Mouse (Mus musculus): ENCODE measurements at regions not wholly inside any gene's neighbourhood (a gene's known extent, or its start where the extent isn't known, plus 50 kb on each side); places are given as distances from the start of the nearest gene placed in this dataset.

DNA sequence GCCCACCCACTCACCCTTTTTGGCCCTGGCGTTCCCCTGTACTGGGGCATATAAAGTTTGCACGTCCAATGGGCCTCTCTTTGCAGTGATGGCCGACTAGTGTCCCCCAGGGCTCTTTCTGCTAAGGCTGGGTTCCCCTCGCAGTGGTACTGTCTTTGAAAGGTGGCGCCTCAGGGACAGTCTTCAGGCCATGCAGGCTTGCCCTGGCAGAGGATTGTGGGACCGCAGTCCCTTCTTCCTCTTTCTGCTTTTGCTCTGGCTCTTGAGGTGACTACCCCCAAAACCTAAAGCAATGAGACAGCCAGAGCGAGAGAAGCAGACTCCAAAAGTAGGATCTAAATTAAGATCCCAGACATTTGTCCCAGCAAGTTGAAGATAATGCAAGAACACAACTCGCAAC, 93.5 kb upstream of the Tbl1xr1 start:
- no peak overlapping the region for H3K27ac ChIP-seq (ENCODE audit: low read depth, low read length)
- no peaks in the 10 kb centered on the region for H3K27me3 ChIP-seq (replicated peaks; ENCODE audit: control insufficient read depth, insufficient read depth, low read length)
- H3K36me3 ChIP-seq (ENCODE audit: control insufficient read depth, insufficient read depth, low read length) = no peaks in the 10 kb centered on the region
- 90% methylated on average over 8 of the region's 8 CpGs for WGBS
- H3K4me2 ChIP-seq (ENCODE audit: low read length) = no peak overlapping the region
- no peak for ATAC-seq
- H3K4me3 ChIP-seq (ENCODE audit: low read length) = no peak overlapping the region
- no peaks in the 10 kb centered on the region for H3K4me1 ChIP-seq (ENCODE audit: control insufficient read depth, insufficient read depth, low read depth, low read length)
- H3K9ac ChIP-seq (ENCODE audit: low read depth, low read length) = no peak overlapping the region; the same call in 1 of the 2 replicates
- no peaks in the 10 kb centered on the region for H3K9me3 ChIP-seq (ENCODE audit: control insufficient read depth, low read length)

DNA sequence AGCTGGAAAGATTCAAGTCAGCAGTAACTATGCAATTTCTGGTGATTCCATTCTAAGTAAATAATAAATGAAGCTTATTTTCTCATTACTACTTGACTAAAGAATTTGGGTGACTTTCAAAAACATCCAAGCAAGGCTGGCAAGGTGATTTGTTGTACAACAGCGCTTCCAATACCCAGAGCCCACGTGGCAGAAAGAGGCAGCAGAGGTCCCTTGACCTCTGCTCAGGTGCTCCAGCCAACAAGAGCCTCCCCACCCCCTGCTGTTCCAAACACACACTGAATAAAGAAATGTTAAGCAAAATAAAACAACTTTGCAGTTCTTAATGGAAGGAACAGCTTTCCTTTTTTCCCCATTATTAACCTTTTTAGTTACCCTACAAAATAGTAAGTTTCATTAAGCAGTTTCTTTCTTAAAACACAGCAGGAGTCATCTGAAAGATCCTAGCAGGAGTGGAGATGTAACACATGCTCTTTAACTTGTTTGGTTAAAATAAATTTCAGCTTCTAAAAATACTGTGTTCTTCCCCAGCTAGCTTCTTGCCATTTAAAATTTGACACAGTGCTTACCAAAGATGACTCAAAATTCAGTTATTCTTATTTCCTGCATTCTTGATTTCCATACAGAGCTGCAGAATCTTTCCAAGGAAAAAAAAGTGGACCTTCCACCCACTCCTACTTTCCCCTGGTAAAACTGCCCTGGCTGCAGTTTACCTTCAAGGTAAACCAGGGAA, 92.3 kb upstream of the Tbl1xr1 start:
- Histone ChIP-seq H3K27me3 (replicated peaks; ENCODE audit: control insufficient read depth, insufficient read depth, low read length) (no peaks in the 10 kb centered on the region), H3K27ac (ENCODE audit: low read depth, low read length) (no peak overlapping the region), H3K9ac (ENCODE audit: low read depth, low read length) (no peak overlapping the region), H3K4me3 (ENCODE audit: low read length) (no peak overlapping the region), H3K36me3 (ENCODE audit: control insufficient read depth, insufficient read depth, low read length) (no peaks in the 10 kb centered on the region), H3K4me1 (ENCODE audit: control insufficient read depth, insufficient read depth, low read depth, low read length) (no peaks in the 10 kb centered on the region), H3K9me3 (ENCODE audit: control insufficient read depth, low read length) (no peaks in the 10 kb centered on the region), H3K4me2 (ENCODE audit: low read length) (no peak overlapping the region)
- ATAC-seq = no peak
- 30% methylated on average over 2 of the region's 2 CpGs for WGBS

DNA sequence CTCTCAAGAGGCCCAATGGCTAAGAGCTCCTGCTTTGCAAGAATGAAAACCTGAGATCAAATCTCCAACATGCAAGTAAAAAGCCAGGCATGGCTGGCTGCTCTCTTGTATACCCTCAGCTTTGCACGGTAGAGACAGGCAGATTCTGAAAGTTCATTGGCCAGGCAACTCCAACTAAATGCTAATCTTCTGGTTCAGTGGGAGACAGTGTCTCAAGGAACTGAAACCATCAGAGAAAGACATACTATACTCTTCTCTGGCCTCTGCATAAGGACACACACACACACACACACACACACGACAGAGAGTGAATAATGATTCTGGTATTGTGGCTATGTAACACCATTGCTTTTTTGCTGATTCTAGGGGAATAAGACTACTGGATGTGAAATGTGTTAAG, 91.6 kb upstream of the Tbl1xr1 start:
- Histone ChIP-seq H3K9ac (ENCODE audit: low read depth, low read length) (no peak overlapping the region), H3K27ac (ENCODE audit: low read depth, low read length) (no peak overlapping the region), H3K9me3 (ENCODE audit: control insufficient read depth, low read length) (no peaks in the 10 kb centered on the region), H3K4me3 (ENCODE audit: low read length) (no peak overlapping the region), H3K27me3 (replicated peaks; ENCODE audit: control insufficient read depth, insufficient read depth, low read length) (no peaks in the 10 kb centered on the region), H3K36me3 (ENCODE audit: control insufficient read depth, insufficient read depth, low read length) (no peaks in the 10 kb centered on the region), H3K4me1 (ENCODE audit: control insufficient read depth, insufficient read depth, low read depth, low read length) (no peaks in the 10 kb centered on the region), H3K4me2 (ENCODE audit: low read length) (no peak overlapping the region)
- WGBS = 67% methylated on average over 2 of the region's 2 CpGs
- ATAC-seq = no peak

DNA sequence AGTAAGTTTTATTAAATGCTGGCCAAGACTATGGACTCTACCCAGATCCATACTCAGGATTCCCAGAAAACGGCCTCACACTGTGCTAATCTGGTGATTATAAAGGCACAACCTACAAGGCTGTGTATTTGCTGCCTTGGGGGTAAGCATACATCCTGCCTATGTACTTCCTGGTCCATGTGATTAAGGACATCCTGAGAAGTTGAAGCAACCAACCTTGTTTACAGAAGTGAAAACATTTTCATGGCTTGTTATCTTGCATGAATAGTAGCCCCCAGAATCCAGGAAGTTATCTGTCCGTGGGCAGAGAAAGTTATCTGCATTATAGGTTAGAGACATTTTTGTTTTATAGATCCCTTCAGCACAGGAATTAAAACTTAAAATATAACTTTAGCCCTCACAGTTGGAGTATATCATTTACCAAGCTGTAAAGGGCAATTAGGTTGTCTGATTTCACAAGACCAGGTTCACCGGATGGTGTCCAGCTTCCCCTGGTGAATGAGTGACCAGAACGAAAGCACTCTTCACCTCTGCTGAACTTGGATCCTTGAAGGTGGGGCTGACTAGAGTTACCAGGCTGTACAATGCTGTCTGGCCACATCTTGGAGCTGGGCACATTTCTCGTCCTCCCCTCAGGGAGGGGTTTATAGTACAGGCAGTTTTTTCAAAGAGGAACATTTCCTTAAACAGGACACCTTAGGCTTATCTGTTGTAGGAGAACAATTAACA, 90.1 kb upstream of the Tbl1xr1 start:
- WGBS = 89% methylated on average over 5 of the region's 5 CpGs
- no peaks in the 10 kb centered on the region for H3K4me1 ChIP-seq (ENCODE audit: control insufficient read depth, insufficient read depth, low read depth, low read length)
- no peak overlapping the region for H3K4me2 ChIP-seq (ENCODE audit: low read length)
- no peak overlapping the region for H3K27ac ChIP-seq (ENCODE audit: low read depth, low read length)
- H3K9me3 ChIP-seq (ENCODE audit: control insufficient read depth, low read length) = no peaks in the 10 kb centered on the region
- H3K27me3 ChIP-seq (replicated peaks; ENCODE audit: control insufficient read depth, insufficient read depth, low read length) = no peaks in the 10 kb centered on the region
- H3K9ac ChIP-seq (ENCODE audit: low read depth, low read length) = no peak overlapping the region
- no peaks in the 10 kb centered on the region for H3K36me3 ChIP-seq (ENCODE audit: control insufficient read depth, insufficient read depth, low read length)
- no peak for ATAC-seq
- H3K4me3 ChIP-seq (ENCODE audit: low read length) = no peak overlapping the region

DNA sequence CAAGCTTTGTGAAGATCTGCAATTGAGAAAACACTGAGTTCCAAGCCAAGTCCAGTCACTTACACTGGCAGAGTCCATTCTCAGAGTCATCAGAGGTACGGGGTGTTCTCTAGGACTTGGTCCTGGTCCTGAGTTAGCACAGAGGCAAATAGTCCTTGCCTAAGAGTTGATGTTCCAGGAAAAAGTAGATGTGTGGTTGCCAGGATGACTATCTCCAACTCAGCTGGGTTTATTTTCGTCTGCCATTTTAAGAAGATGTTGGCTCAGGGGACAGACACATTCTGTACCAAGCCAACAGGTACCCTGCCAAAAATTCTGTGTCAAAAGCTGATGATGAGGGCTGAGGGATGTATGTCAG, 89.6 kb upstream of the Tbl1xr1 start:
- H3K4me3 ChIP-seq (ENCODE audit: low read length) = no peak overlapping the region
- no peak overlapping the region for H3K27ac ChIP-seq (ENCODE audit: low read depth, low read length)
- 92% methylated on average over 2 of the region's 2 CpGs for WGBS

DNA sequence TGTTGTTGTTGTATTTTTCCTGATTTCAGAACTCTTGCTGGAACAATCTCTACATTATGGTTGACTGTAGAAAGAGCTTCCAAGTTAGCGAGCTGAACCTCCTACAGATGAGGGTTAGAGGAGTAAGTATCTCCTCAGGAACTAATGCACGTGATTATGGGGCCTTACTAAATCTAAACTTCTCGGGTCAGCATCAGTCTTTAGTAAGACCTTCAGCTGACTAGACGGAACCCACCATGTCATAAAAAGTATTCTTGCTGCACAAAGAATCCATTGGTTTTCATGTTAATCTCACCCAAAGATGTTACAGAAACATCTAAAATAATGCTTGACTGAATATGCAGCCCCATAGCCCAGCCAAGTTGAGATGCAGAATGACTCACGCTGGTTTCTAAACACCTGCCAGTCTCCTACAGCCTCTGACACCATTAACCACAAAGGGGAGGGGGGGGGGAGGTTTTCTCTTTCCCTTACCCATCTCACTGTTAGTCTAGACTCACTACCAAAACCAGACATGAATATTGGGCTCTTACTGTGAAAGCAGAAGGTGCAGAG, 88.9 kb upstream of the Tbl1xr1 start:
- H3K9ac ChIP-seq (ENCODE audit: low read depth, low read length) = no peak overlapping the region
- no peaks in the 10 kb centered on the region for H3K9me3 ChIP-seq (ENCODE audit: control insufficient read depth, low read length)
- no peak overlapping the region for H3K4me3 ChIP-seq (ENCODE audit: low read length)
- WGBS = 88% methylated on average over 5 of the region's 5 CpGs
- H3K4me1 ChIP-seq (ENCODE audit: control insufficient read depth, insufficient read depth, low read depth, low read length) = no peaks in the 10 kb centered on the region
- no peaks in the 10 kb centered on the region for H3K27me3 ChIP-seq (replicated peaks; ENCODE audit: control insufficient read depth, insufficient read depth, low read length)
- ATAC-seq = no peak
- no peak overlapping the region for H3K27ac ChIP-seq (ENCODE audit: low read depth, low read length)
- H3K36me3 ChIP-seq (ENCODE audit: control insufficient read depth, insufficient read depth, low read length) = no peaks in the 10 kb centered on the region
- H3K4me2 ChIP-seq (ENCODE audit: low read length) = no peak overlapping the region

More for the DNA sequence above, 89.6 kb upstream of the Tbl1xr1 start:
- no peaks in the 10 kb centered on the region for H3K27me3 ChIP-seq (replicated peaks; ENCODE audit: control insufficient read depth, insufficient read depth, low read length)
- ATAC-seq = no peak
- no peaks in the 10 kb centered on the region for H3K4me1 ChIP-seq (ENCODE audit: control insufficient read depth, insufficient read depth, low read depth, low read length)
- no peak overlapping the region for H3K4me2 ChIP-seq (ENCODE audit: low read length)
- no peaks in the 10 kb centered on the region for H3K36me3 ChIP-seq (ENCODE audit: control insufficient read depth, insufficient read depth, low read length)
- no peaks in the 10 kb centered on the region for H3K9me3 ChIP-seq (ENCODE audit: control insufficient read depth, low read length)
- no peak overlapping the region for H3K9ac ChIP-seq (ENCODE audit: low read depth, low read length)

DNA sequence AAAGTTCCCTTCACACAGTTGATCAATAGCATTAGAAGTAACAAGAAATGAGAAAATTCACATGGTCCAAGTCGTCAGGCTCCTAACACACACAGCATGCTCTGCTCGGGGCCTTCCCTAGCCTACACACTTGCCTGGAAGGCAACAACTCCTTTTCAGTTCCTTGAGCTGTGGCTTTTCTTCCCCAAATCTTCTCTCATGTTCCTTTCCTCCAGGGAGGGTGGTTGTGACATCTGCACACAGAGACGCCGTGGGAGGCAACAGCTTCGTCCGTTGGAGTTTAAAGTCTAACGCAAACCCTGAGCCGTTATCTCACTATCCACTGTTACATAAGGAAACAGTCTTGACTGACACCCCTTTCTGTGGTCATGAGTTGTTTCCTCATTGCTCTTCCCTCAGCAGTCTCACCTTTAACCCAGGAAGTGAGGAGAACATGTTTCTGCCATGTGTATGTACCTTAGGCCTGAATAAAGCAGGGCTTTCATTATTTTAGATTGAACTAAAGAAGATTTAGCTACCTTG, 88.4 kb upstream of the Tbl1xr1 start:
- H3K36me3 ChIP-seq (ENCODE audit: control insufficient read depth, insufficient read depth, low read length) = no peaks in the 10 kb centered on the region
- H3K4me3 ChIP-seq (ENCODE audit: low read length) = no peak overlapping the region
- H3K9ac ChIP-seq (ENCODE audit: low read depth, low read length) = no peak overlapping the region
- 90% methylated on average over 8 of the region's 8 CpGs for WGBS
- H3K4me2 ChIP-seq (ENCODE audit: low read length) = no peak overlapping the region
- no peak overlapping the region for H3K27ac ChIP-seq (ENCODE audit: low read depth, low read length)
- H3K4me1 ChIP-seq (ENCODE audit: control insufficient read depth, insufficient read depth, low read depth, low read length) = no peaks in the 10 kb centered on the region
- ATAC-seq = no peak
- H3K9me3 ChIP-seq (ENCODE audit: control insufficient read depth, low read length) = no peaks in the 10 kb centered on the region
- no peaks in the 10 kb centered on the region for H3K27me3 ChIP-seq (replicated peaks; ENCODE audit: control insufficient read depth, insufficient read depth, low read length)

DNA sequence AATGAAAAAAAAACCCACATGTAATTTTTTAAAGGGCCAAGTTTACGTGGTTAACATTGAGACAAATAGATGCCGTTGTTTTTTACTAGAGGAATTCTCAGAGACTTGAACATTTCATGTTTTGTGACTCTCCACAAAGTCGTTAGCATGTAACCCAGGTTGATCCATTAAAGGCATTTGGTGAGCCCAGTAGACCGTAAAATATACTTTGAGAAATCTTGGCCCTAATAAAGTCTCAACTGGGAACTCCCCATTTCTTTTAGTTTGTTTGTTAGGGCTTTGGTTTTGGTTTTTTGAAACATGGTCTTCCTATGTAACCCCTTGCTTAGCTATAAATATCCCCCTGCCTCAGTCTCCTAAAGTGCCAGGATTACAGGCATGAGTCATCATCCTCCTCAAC, 85.9 kb upstream of the Tbl1xr1 start:
- ATAC-seq = no peak
- Histone ChIP-seq H3K36me3 (ENCODE audit: control insufficient read depth, insufficient read depth, low read length) (no peaks in the 10 kb centered on the region), H3K9me3 (ENCODE audit: control insufficient read depth, low read length) (no peaks in the 10 kb centered on the region), H3K4me3 (ENCODE audit: low read length) (no peak overlapping the region), H3K4me1 (ENCODE audit: control insufficient read depth, insufficient read depth, low read depth, low read length) (no peaks in the 10 kb centered on the region), H3K9ac (ENCODE audit: low read depth, low read length) (no peak overlapping the region), H3K27me3 (replicated peaks; ENCODE audit: control insufficient read depth, insufficient read depth, low read length) (no peaks in the 10 kb centered on the region), H3K4me2 (ENCODE audit: low read length) (no peak overlapping the region), H3K27ac (ENCODE audit: low read depth, low read length) (no peak overlapping the region)
- WGBS = 87% methylated on average over 4 of the region's 4 CpGs

DNA sequence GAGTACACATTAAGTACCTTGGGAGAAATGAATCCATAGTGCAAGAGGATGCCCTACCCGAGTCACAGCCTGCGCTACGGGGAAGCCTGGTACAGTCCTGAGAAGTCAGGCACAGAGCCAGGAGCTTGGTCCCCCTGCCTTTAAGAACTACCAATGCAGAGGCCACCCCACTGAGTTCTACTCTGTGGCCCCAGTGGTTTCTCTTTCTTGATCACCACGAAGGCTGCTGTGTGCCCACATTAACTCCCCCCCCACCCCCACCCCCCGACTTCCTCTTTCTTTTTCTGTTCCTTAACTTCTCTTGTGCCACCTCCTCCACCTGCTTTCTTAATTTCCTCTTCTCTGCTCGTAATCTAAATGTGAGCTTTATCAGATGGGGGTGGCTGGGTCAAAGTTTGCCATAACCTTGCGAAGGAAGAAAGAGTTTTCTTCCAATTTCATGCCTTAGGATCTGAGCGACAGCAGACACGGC, 84.7 kb upstream of the Tbl1xr1 start:
- H3K4me3 ChIP-seq (ENCODE audit: low read length) = no peak overlapping the region
- no peaks in the 10 kb centered on the region for H3K4me1 ChIP-seq (ENCODE audit: control insufficient read depth, insufficient read depth, low read depth, low read length)
- 75% methylated on average over 9 of the region's 9 CpGs for WGBS
- no peaks in the 10 kb centered on the region for H3K27me3 ChIP-seq (replicated peaks; ENCODE audit: control insufficient read depth, insufficient read depth, low read length)
- H3K36me3 ChIP-seq (ENCODE audit: control insufficient read depth, insufficient read depth, low read length) = no peaks in the 10 kb centered on the region
- H3K9ac ChIP-seq (ENCODE audit: low read depth, low read length) = no peak overlapping the region
- H3K4me2 ChIP-seq (ENCODE audit: low read length) = no peak overlapping the region
- H3K9me3 ChIP-seq (ENCODE audit: control insufficient read depth, low read length) = no peaks in the 10 kb centered on the region
- no peak for ATAC-seq
- H3K27ac ChIP-seq (ENCODE audit: low read depth, low read length) = no peak overlapping the region
